8 mouse cellular contexts compared by ENCODE assay signal in the genomic region with DNA sequence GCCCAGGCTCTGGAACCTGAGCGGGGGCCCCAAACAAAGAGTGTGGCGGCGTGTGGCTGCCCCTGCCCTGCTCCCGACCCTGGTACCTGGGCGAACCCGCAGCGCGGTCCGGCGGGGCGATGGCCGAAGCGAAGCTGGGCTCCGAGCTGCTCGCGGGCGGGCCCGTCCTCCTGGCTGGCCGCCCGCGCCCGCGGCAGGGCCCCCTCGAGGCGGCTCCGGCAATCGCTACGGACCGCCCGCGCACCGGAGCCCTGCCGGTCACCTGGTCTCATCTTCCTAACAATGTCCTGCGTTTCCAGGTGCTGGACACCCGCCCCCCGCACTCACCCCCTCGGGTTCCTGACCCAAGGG. TPM values are rescaled to one million over a fixed set of nuclear protein-coding genes. Genes with fewer than 3 reads are reported as not detected.
DNase-seq lines count a peak whose midpoint lies in the region; ATAC-seq lines count a peak whose summit lies in the region.

A gene (minus strand): TSS at position 143 of the 351 bp plus-strand sequence.

- H3K4me3 ChIP-seq in limb, embryonic 15.5 days: peak within 1 kb of the TSS; percentile 79
- peak within 1 kb of the TSS; percentile 68 for H3K4me3 ChIP-seq in midbrain, embryonic 13.5 days (replicated peaks)

- peak within 1 kb of the TSS; percentile 91 for H3K9ac ChIP-seq in limb, embryonic 15.5 days
- peak within 1 kb of the TSS; percentile 84 for H3K9ac ChIP-seq in midbrain, embryonic 13.5 days (replicated peaks)

- H3K27me3 ChIP-seq in limb, embryonic 15.5 days: no peaks in the 10 kb centered on the region
- H3K27me3 ChIP-seq in midbrain, embryonic 13.5 days: peaks cover 43% of the 10 kb centered on the region

- no peaks in the 10 kb centered on the region for H3K9me3 ChIP-seq in limb, embryonic 15.5 days
- no peaks in the 10 kb centered on the region for H3K9me3 ChIP-seq in midbrain, embryonic 13.5 days

- peak; percentile 65 for DNase-seq in ovary, postnatal 10 days (ENCODE audit: low spot score)
- DNase-seq in ovary, adult 18-20 months (ENCODE audit: low spot score): no peak
- DNase-seq in cerebellum, postnatal 36 days: peak; percentile 35 to 55
- DNase-seq in kidney, adult 18-20 months: peak; percentile 77
- no peak for DNase-seq in yolk sac, embryonic 10.5 days (ENCODE audit: low spot score)

- ATAC-seq in granulocyte monocyte progenitor cell, adult 5-6 weeks (replicated peaks; ENCODE audit: poor library complexity, severe bottlenecking): 0 out of 2 replicates have a peak, but pooled peaks have one; percentile 26
- peak; percentile 48; the same call in 1 of the 2 replicates for ATAC-seq in limb, embryonic 15.5 days (ENCODE audit: insufficient number of reproducible peaks, low FRiP score, low TSS enrichment, low read depth)
- ATAC-seq in midbrain, embryonic 13.5 days: peak; percentile 80

- under 1% methylated on average over 37 of the region's 37 CpGs for WGBS in limb, embryonic 15.5 days
- WGBS in midbrain, embryonic 13.5 days: 1% methylated on average over 37 of the region's 37 CpGs

- H3K4me2 ChIP-seq in limb, embryonic 15.5 days: peak within 1 kb of the TSS; percentile 66
- H3K4me2 ChIP-seq in midbrain, embryonic 13.5 days (replicated peaks): peak within 1 kb of the TSS; percentile 97

- H3K27ac ChIP-seq in limb, embryonic 15.5 days: peak within 1 kb of the TSS; percentile 94
- no peak within 1 kb of the TSS for H3K27ac ChIP-seq in midbrain, embryonic 13.5 days

- no peaks in the 10 kb centered on the region for H3K36me3 ChIP-seq in limb, embryonic 15.5 days
- H3K36me3 ChIP-seq in midbrain, embryonic 13.5 days: no peaks in the 10 kb centered on the region

- peaks cover 48% of the 10 kb centered on the region for H3K4me1 ChIP-seq in limb, embryonic 15.5 days
- H3K4me1 ChIP-seq in midbrain, embryonic 13.5 days (replicated peaks): peaks cover 11% of the 10 kb centered on the region

RNA-seq across cellular contexts. Expression of the gene that starts here (rescaled TPM):
- 26.9 TPM in 2 replicates for total RNA-seq in granulocyte monocyte progenitor cell, adult 5-6 weeks (2014; fragmentation: Nextera tagmentation)
- 13.0 and 13.1 TPM in 2 replicates for total RNA-seq in granulocyte monocyte progenitor cell, adult 5-6 weeks (2017)
- 26.8 and 31.6 TPM in 2 replicates for polyA plus RNA-seq in limb, embryonic 15.5 days (2015; fragmentation: Nextera tagmentation; extraction: Ambion mirVana)
- polyA plus RNA-seq in midbrain, embryonic 13.5 days (2015; fragmentation: Nextera tagmentation; extraction: Ambion mirVana): 4.4 TPM in 2 replicates

Comparison
In these comparisons a context has a peak if more than half of its experiments do, and no peak if none do; other contexts are left out.
1. DNase-seq: peak in ovary, postnatal 10 days (single experiment), cerebellum, postnatal 36 days (2 of 2) and kidney, adult 18-20 months (single experiment); none in ovary, adult 18-20 months (single experiment) and yolk sac, embryonic 10.5 days (single experiment).
2. ATAC-seq: peak in every context shown above with its lines; median percentile 80 in midbrain, embryonic 13.5 days; 48 in limb, embryonic 15.5 days; 26 in granulocyte monocyte progenitor cell, adult 5-6 weeks.